Mouse (Mus musculus) heart, postnatal 25 days (tissue): ENCODE results near the gene Bin2. TPM values are rescaled to one million over a fixed set of nuclear protein-coding genes. Genes with fewer than 3 reads are reported as not detected.
"Not testable (repeated sequence)": the region's sequence is repeated elsewhere in the genome, so short reads cannot be mapped to it uniquely, and the experiment has no call there.

Experiments
- DNase-seq: peaks from one replicate; pipeline ENCODE4 v3.0.0; 2022; ENCODE audit warnings: low spot score
- intact Hi-C: fragments of 180-260 bp; cut with DNase I; formaldehyde crosslinking; loops from one replicate; pipeline ENCODE4 v1.15.1; 2025
- total RNA-seq, 2 experiments: library from RNA; stranded (reverse); gene quantifications; 2 replicates each; pipeline ENCODE4 v1.2.3; 2021

The Bin2 gene
- total RNA-seq, 2 experiments from 2014 or later: 1.2 to 1.7 TPM

DNA sequence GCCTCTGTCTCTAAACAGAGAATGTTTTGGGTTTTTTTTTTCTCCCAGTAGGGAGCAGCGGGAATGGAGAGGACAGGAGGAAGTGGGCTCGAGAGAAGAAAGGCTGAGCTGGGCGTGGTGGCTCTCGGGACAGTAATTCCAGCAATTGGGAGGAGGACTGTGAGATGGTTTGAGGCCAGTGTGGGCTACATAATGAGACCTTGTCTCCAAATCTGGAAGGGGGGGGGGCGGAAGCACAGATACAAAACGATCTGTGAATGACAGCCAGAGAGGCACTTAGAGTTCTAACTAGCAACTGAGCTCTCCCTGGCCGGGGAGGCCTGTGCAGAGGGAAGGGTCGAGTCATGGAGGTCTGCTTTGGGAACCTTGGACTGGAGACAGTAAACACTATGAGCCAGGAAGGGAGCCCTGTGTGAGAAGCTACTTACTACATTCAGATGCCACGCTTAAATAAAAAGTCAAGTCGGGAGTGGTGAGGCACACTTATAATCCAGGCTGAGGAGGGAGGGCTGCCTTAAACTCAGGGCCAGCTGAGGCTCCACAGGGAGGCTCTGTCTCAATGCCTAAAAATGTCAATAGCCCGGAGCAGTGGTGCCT lies 41.5 kb downstream of the Bin2 start:
- DNase-seq: no peak
- intact Hi-C loops: no loop called here

DNA sequence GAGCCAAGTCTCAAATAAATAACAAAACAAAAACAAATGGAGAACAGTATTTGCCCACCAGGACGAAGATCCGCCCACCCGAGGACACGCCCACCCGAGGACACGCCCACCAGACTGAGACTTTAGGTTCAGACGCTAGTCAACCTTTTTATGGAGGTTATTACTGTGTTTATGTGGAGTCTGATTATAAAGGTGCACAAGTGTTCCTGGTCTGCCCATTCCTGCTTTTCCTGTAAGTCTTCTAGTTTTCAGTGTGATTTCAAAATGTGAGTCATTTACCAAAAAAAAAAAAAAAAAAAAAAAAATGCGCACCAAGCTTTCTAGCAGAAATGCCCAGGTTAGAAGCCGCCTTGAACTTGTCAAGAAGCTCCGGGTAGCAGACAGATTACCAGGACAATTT lies 42.1 kb downstream of the Bin2 start:
- DNase-seq: no peak
- intact Hi-C loops: no loop called here

DNA sequence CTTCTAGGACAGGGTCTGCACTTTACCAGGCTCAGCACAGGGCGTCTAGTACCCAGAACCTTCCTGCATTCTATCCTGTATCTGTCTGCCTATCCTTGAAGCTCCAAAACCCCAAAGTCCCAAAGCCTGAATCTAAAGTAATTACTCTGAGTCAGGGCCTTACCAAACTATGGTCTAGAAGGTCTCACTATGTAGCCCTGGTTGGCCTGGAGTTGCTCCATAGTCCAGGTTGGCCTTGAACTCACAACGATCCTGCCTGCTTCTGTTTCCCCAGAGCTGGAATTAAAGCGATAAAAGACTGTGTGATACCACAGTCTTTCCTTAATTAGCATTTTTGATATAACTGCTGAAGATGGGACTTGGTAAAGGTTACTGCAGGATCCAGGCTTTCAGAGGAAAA lies 44.9 kb downstream of the Bin2 start:
- intact Hi-C loops: no loop called here
- DNase-seq: no peak

DNA sequence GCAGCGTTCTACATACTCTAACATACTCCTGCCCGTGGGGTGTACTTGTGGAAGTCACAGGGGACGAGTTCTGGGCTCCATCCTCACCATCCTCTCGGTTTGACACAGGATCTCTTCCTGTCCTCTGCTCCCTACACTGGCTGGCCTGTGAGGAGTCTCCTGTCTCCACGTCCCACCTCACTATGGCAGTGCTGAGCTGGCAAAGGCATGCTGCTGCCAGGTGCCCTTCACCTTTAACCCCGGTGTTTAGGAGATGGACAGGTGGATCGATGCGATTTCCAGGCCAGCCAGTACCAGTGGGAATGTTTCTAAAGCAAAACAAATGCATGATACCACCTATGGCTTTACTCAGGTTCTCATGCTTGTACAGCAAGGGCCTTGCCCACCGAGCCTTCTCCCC lies 45.6 kb downstream of the Bin2 start:
- intact Hi-C loops: no loop called here

DNA sequence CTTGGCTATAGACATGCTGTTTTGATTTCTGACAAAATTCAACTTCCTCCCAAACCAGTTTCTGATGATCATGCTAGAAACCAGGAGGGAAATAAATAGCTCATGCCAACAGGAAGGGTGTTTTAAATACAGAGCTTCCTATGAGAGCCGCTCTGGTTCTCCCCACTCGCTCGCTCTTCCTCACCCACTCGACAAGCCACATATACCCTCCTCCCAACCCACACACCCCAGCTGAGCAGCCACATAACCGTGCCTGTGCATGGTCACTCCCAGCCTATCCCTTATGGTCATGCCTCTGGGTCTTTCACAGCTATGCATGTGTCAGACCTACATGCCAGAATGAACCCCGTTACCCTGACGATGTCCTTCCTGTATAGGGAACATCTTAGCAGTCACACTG lies 47.2 kb downstream of the Bin2 start:
- intact Hi-C loops: no loop called here
- no peak for DNase-seq

More for the DNA sequence above, 45.6 kb downstream of the Bin2 start:
- DNase-seq: no peak

DNA sequence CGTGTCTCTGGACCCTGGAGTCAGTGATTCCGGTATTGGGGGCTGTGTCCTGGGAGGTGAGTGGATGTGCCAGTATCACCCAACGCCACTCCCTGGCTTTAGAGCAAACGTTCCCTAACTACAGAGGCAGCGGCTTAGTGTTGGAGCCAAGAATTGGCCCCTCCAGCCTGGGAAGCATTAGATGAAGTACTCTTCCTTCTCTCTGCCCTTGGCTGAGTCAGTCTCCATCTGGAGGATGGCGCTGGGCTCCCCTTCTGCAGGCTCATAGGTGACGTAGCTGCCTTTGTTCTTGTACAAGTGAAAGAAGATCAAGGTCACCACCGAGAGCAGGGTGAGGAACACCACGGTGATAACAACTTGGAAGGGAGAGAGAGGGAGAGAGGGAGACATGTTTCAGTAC lies 47.7 kb downstream of the Bin2 start:
- intact Hi-C loops, DNase-seq: not testable (repeated sequence)

DNA sequence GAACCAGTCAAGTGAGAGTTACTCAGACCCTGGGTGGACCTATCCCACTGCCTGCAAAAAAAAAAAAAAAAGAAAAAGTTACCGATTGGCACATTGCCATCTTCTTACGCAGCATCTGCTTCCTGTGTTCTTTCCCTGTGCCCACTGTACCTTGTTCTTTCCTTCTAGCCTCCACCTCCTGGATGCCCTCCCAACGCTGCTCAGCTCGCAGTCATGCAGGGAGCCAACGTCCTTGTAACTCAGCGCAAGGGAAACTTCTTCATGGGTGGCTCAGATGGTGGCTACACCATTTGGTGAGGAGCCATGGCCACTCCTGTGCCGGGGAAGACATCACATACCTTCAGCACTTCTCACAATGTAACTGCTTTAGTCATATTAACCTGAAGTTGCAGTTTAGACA lies 50.2 kb downstream of the Bin2 start:
- no peak for DNase-seq
- intact Hi-C loops: no loop called here

DNA sequence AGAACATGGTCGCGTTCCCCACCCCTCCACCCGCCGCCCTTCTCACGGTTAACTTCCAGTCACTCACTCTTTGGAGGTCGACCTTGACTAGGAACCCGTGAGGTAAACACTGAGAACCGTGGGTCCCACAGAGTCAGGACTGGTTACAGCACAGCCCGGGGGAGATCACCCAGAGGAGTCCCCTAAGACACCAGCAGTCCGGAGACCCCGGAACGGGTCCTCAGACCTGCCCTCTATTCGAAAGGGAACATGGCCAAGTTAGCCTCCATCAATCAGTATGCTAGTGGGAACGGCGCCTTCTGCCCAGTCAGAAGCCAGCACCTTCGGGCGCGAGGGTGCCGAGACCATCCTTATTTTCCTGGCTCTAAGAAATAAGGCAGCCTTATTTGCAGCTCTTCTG lies 53.1 kb downstream of the Bin2 start:
- no peak for DNase-seq
- intact Hi-C loops: loop anchor here (2.0 kb wide), 1 partner anchor 15 kb away; no protein-coding TSS in a partner anchor

DNA sequence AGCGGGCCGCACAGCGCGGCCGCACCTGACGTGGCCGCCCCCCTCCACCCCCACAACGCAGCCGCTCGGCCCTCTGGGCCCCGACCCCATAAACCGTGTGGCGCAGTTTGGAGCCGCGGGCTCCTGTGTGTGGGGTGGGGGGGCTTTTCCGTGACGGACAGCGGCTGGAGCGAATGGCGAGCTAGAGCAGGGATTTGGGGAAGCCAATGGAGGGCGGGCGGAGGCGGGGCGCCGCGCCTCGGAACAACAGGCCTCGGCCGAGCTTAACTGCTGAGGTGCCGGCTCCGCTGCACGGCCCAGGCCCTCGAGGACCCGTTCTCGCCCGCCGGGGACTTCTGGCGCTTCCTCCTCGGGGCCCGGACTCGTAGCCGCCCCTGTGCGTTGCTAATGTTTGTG lies 53.5 kb downstream of the Bin2 start:
- intact Hi-C loops: loop anchor here (2.0 kb wide), 1 partner anchor 15 kb away; no protein-coding TSS in a partner anchor

DNA sequence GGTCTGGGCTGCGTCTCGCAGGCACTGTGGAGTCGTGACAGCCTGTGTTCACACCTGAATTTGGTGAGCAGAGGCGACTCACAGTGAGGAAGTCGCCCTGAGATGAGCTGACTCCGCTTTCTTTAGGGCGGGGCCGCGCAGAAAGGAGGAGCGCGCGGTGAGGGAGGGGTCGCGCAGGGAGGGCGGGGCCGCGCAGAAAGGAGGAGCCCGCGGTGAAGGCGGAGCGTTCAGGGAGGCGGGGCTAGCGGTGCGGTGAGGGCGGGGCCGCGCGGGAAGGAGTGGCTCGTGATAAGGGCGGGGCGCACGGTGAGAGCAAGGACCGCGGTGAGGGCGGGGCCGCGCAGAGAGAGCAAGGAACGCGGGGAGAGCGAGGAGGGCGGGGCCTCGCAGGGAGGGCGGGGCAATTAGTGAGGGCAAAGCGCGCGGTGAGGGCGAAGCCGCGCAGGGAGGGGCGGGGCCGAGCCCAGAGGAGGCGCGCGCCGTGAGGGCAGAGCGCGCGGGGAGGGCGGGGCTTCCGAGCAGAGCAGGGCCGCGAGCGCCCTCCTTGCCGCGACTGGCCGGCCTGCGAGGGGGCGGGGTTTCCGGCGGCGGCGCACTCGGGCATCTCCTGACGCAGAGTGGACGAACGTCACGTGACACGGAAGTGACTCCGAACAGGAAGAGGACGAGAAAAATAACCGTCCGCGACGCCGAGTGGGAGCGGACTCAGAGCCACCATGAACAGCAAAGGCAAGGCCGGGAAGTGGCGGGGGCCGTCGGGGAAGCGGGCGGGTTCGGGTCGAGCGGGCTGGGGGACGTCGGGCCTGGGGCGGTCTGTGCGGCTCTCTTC lies 54.1 kb downstream of the Bin2 start, which contains the start of gene Dazap2:
Gene Dazap2 (plus strand): TSS at position 354 of the 829 bp plus-strand sequence.
- DNase-seq: peak; percentile 96
- intact Hi-C loops: no loop called here

More for the DNA sequence above, 53.5 kb downstream of the Bin2 start:
- DNase-seq: peak; percentile 79

DNA sequence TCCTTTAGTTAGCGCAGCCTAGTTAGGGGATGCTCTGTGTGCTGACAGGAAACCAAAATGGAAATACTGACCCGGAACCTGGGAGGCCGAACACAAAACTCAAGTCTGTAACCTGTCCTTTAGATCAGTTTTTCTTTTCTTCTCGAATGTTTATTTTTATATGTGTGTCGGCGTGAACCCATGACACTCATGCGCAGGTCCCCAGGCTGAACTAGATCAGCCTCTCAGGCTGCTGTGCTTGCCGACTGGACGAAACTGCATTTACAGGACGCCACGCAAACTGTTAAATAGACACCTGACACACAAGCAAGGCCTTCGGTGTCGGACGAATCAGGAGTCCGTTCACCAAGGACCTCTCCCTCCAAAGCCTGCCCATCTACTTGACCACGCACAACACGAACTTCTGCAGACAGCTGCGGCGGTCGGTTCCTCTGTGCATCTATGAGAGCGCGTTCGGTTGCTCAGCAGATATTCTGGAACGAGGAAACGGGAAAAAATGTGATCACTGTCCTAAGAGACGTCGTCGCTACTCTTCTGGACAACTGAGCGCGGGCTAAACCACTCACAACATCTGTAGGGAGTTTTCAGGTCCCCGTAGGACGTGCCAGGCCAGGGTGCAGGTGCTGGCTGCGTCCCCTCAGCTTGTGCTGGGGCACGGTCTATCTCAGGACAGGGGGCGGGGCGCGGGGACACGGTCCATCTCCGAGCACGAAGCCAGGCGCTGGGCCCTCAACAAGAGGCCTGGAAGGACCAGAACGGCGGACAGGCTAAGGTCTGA lies 54.9 kb downstream of the Bin2 start:
- no peak for DNase-seq
- intact Hi-C loops: no loop called here

DNA sequence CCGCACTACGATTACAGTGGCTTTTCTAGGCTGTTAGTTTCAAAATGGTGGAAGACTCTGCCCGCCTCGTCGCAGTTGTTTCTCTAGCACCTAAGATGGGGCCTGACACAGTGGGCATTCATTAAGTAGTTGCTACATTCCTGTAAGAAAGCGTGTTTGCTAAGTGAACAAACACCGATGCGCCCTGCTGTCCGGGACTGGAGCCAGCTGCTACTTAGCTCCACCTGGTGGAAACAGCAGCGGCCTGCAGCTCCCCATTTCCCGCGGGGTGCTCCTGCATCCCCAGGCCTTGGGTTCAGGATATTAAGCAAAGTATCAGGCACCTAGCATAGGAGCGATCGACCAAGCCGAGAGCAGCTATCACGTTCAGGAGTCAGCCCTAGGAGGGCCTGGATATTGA lies 55.8 kb downstream of the Bin2 start:
- intact Hi-C loops: loop anchor here (2.0 kb wide), 3 partner anchors 15 to 75 kb away; partner anchors contain the start of gene Pou6f1
- DNase-seq: peak; percentile 61

DNA sequence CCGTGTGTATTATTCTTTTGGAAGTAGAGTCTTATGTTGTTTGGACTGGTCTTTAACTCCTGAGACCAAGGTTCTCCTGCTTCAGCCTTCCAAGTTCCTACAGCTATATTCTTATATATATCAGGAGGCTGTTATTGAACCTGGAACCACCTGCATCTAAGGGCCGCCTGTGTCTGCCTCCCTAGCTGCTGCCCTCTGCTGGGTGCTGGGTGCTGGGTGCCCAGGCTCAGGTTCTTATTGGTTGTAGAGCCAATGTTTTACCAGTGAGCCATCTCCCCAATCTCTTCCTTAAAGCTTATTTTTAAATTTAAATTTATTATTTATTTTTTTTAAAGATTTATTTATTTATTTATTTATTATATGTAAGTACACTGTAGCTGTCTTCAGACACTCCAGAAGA lies 56.9 kb downstream of the Bin2 start:
- intact Hi-C loops: loop anchor here (2.0 kb wide), 3 partner anchors 14 to 74 kb away; partner anchors contain the start of gene Pou6f1
- no peak for DNase-seq

DNA sequence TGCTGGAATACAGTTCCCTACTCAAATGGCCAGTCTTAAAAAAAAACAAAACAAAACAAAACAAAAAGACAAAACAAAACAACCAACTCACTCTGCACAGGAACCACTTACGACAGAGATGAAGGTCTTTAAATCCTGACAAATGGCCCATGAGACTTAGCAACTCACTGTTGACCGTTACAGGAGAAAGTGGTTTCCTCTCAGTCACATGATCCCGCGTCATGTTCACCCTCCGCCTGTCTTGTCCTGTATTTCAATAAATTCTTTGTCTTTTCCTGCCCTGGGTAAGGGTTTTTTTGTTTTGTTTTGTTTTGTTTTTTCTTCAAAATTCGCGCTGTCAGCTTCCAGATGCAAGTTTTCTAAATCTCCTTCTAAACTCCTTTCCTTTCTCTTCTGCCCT lies 57.4 kb downstream of the Bin2 start:
- intact Hi-C loops: loop anchor here (2.0 kb wide), 3 partner anchors 13 to 73 kb away; partner anchors contain the start of gene Pou6f1
- no peak for DNase-seq

DNA sequence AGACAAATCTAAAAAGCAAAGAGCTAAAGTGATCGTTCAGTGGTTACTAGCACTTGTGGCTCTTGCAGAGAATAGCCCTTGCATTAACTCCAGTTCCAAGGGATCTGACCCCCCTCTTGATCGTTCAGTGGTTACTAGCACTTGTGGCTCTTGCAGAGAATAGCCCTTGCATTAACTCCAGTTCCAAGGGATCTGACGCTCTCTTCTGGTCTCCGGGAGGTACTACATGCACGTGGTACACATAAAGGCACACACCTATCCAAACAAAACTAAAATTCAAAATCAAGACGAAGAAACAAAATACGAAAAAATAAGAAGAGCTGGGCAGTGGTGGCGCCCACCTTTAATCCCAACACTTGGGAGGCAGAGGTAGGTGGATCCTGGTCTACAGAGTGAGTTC lies 62.7 kb downstream of the Bin2 start:
- DNase-seq, intact Hi-C loops: not testable (repeated sequence)

DNA sequence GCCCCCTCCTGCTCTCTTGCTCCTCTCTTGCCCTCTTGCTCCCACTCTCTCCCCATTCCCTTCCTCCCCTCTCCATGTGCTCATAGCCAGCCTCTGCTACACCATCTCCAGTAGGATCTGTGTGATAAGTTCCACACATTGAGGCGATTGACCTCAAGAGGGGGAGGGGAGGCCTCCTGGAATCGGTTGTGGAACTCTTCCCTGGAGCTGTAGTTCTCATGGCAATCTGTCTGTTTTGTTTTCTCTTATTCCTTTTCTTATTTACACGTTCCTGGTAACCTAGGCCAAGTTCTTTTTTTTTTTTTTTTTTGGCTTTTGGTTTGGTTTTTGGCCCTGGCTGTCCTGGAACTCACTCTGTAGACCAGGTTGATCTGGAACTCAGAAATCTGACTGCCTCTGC lies 67.7 kb downstream of the Bin2 start:
- intact Hi-C loops: no loop called here
- DNase-seq: no peak

DNA sequence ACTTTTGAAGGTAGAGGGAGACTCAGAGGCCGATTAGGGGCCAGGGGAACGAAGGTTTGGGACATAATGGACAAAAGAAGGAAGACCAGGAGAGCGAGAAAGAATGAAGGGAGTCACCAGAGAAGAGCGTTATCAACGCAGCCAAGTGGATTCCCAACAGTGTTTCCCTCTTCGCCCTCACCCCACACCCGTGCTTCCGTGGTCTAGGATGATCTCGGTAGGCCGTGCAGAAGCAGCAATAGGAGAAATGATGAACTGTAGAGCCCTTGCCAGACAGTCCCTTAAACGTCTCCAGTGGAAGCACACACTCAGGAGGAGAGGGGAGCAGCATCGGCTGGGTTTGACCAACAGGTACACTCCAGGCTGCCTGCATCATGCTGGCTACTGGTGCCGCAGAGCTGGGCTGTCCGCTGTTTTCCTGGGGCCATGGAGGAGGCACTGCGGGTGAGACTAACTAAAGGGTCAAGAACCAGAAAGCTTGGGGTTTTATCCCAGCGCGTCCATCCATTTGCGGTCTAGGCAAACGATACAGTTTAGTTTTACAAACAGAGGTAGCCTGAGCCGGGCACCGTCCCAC lies 68.6 kb downstream of the Bin2 start:
- intact Hi-C loops: no loop called here
- no peak for DNase-seq

DNA sequence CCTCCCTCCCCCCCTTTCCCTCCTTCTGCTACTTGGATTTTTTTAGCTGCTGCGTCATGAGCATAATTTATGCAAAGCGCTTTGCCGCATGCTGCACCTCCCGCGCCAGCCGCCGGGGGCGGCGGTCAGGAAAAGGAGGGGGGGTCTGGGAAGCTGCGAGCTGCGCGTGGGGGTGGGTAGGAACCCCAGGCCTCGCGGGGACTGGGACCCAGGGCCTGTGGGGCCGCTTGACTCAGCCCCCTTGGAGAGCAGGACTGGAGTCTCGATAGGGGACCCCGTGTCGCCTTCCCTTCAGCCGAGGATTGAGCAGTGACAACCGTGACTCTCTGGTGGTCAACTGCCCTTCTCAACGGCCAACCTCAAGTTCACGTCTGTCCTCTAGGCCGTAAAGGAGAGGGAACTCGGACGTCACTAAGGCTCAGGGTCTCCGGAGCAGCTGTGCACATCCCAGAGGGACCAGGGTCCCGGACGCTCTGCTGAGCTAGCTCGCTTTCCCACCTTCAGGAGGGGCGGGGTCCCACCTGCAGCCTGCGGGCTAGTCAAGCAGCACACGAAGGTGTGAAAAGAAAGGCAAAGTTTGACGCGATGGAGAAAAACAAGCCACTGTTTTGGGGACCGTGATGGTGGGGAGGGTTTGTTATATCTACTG lies 69.2 kb downstream of the Bin2 start:
- peak; percentile 62 for DNase-seq
- intact Hi-C loops: no loop called here

DNA sequence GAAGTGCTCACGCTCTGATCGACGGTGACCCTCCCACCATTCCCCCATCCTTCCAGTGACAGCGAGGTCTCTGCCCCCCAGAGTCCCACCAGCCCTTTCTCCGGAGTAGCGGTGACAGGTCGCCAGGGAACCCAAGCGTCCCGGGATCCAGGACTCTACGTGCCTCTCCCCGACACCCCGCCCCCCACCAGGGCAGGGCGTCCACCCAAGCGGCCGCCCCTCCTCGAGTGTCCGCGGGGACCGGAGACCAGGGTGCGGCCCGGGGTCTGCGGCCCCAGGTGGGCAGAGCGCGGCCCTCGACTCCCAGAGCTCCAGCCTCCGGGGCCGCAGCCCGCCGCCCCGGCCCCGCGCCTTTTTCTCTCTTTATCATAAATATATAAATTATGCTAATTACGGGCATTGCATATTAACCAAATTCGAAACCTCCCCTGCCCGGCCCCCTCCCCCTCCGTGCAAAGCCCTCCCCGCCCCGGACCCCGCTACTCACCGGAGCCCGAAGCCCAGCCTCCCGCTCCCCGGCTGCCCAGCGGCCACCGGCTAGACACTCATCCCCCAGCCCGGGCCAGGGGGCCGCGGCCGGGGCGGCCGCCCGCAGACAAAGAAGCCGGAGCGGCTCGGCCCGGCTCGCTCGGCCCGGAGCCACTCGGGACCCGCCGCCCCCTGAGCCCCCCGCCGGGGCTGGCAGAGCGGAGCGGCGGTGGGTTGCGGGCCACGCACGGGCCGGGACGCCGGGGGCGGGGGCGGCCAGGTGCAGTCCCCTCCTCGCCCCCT lies 69.9 kb downstream of the Bin2 start, which contains the start of gene Pou6f1:
Gene Pou6f1 (minus strand): TSS at position 709 of the 771 bp plus-strand sequence.
- intact Hi-C loops: loop anchor here (2.0 kb wide), 1 partner anchor 13 kb away; no protein-coding TSS in a partner anchor
- DNase-seq: peak; percentile 39
